Mouse (Mus musculus) erythroblast, embryonic 14.5 days (primary cell): Measurements from ENCODE around the gene Sept5. TPM values are rescaled to one million over a fixed set of nuclear protein-coding genes. Genes with fewer than 3 reads are reported as not detected.

ENCODE experiments used
- H3K27me3 ChIP-seq: 2 replicates; pipeline ENCODE4 v1.6.1; 2012; ENCODE audit warnings: inconsistent platforms; ENCODE audit not compliant: control insufficient read depth
- H3K36me3 ChIP-seq: 2 replicates; pipeline ENCODE4 v1.6.1; 2012; ENCODE audit warnings: mild to moderate bottlenecking, inconsistent platforms; ENCODE audit not compliant: control insufficient read depth
- H3K4me1 ChIP-seq: 2 replicates; pipeline ENCODE4 v1.6.1; 2012; ENCODE audit warnings: inconsistent platforms; ENCODE audit not compliant: control insufficient read depth
- H3K4me3 ChIP-seq: replicated peaks from 2 replicates; pipeline ENCODE3; 2012; ENCODE audit warnings: moderate library complexity, mild to moderate bottlenecking, inconsistent platforms
- H3K9me3 ChIP-seq: 2 replicates; pipeline ENCODE4 v1.6.1; 2012; ENCODE audit warnings: low read length, inconsistent platforms, mixed read lengths; ENCODE audit not compliant: control insufficient read depth
- GATA1 ChIP-seq: IDR thresholded peaks from 2 replicates; pipeline ENCODE4 v1.6.1; 2012; ENCODE audit warnings: low read length, inconsistent platforms, mixed read lengths
- TAL1 ChIP-seq: IDR thresholded peaks from 3 replicates; pipeline ENCODE4 v1.6.1; 2012; ENCODE audit warnings: low read length, inconsistent platforms, mixed read lengths
- polyA plus RNA-seq: library from polyadenylated mRNA; stranded (reverse); fragments of >175 nt; gene quantifications from 2 replicates; pipeline ENCODE4 v1.2.3, GENCODE M21; 2012

Gene Sept5
- polyA plus RNA-seq, 1 experiment = not detected

GRCm38 (mm10) chr16:18636401-18636800 is 6.6 kb upstream of the Sept5 start:
- H3K9me3 ChIP-seq = no peaks in the 10 kb centered on the region; the same call in 1 of the 2 replicates
- H3K4me1 ChIP-seq = no peaks in the 10 kb centered on the region
- H3K4me3 ChIP-seq = no peak overlapping the region
- H3K27me3 ChIP-seq = peaks cover 23% of the 10 kb centered on the region
- H3K36me3 ChIP-seq = no peaks in the 10 kb centered on the region
- TF ChIP-seq GATA1 = no peak
- no peak for TF ChIP-seq TAL1

- H3K36me3 ChIP-seq = no peaks in the 10 kb centered on the region
- no peak for TF ChIP-seq TAL1
- no peak for TF ChIP-seq GATA1
- no peaks in the 10 kb centered on the region; the same call in 1 of the 2 replicates for H3K9me3 ChIP-seq
- H3K27me3 ChIP-seq = peaks cover 49% of the 10 kb centered on the region
- peaks cover 10% of the 10 kb centered on the region for H3K4me1 ChIP-seq
- H3K4me3 ChIP-seq = no peak overlapping the region
These were observed 3.6 kb upstream of the Sept5 start for GRCm38 (mm10) chr16:18633333-18633732.

GRCm38 (mm10) chr16:18632816-18633215 is 3.1 kb upstream of the Sept5 start:
- Histone ChIP-seq H3K9me3 (no peaks in the 10 kb centered on the region; the same call in 1 of the 2 replicates), H3K36me3 (no peaks in the 10 kb centered on the region), H3K4me3 (no peak overlapping the region), H3K27me3 (peaks cover 53% of the 10 kb centered on the region), H3K4me1 (peaks cover 10% of the 10 kb centered on the region)
- TF ChIP-seq TAL1 (no peak), GATA1 (no peak)

- H3K27me3 ChIP-seq = peaks cover 61% of the 10 kb centered on the region
- no peak overlapping the region for H3K4me3 ChIP-seq
- no peaks in the 10 kb centered on the region; the same call in 1 of the 2 replicates for H3K9me3 ChIP-seq
- H3K36me3 ChIP-seq = no peaks in the 10 kb centered on the region
- peaks cover 10% of the 10 kb centered on the region for H3K4me1 ChIP-seq
- TF ChIP-seq GATA1 = no peak
- no peak for TF ChIP-seq TAL1
These were observed 2.3 kb upstream of the Sept5 start for GRCm38 (mm10) chr16:18632059-18632458.

GRCm38 (mm10) chr16:18631141-18631540 is 1.4 kb upstream of the Sept5 start:
- no peak for TF ChIP-seq GATA1
- no peak for TF ChIP-seq TAL1
- Histone ChIP-seq H3K36me3 (no peaks in the 10 kb centered on the region), H3K9me3 (peaks cover 3% of the 10 kb centered on the region), H3K27me3 (peaks cover 68% of the 10 kb centered on the region), H3K4me3 (no peak overlapping the region), H3K4me1 (peaks cover 16% of the 10 kb centered on the region)

GRCm38 (mm10) chr16:18630291-18630690 is 537 bp upstream of the Sept5 start:
- no peak for TF ChIP-seq TAL1
- peaks cover 76% of the 10 kb centered on the region for H3K27me3 ChIP-seq
- H3K4me1 ChIP-seq = peaks cover 18% of the 10 kb centered on the region
- peaks cover 3% of the 10 kb centered on the region for H3K9me3 ChIP-seq
- H3K4me3 ChIP-seq = no peak overlapping the region
- H3K36me3 ChIP-seq = no peaks in the 10 kb centered on the region

- Histone ChIP-seq H3K36me3 (no peaks in the 10 kb centered on the region), H3K9me3 (peaks cover 5% of the 10 kb centered on the region), H3K4me3 (peak overlapping the region; percentile 55), H3K27me3 (peaks cover 90% of the 10 kb centered on the region), H3K4me1 (peaks cover 18% of the 10 kb centered on the region)
- TF ChIP-seq TAL1 (no peak), GATA1 (no peak)
These were observed 810 bp downstream of the Sept5 start for GRCm38 (mm10) chr16:18628948-18629340.

- no peak for TF ChIP-seq TAL1
- no peak for TF ChIP-seq GATA1
- Histone ChIP-seq H3K36me3 (no peaks in the 10 kb centered on the region), H3K4me1 (peaks cover 18% of the 10 kb centered on the region), H3K9me3 (peaks cover 5% of the 10 kb centered on the region; the same call in 1 of the 2 replicates), H3K4me3 (no peak overlapping the region), H3K27me3 (peaks cover 95% of the 10 kb centered on the region)
These were observed 1.4 kb downstream of the Sept5 start for GRCm38 (mm10) chr16:18628206-18628947.

GRCm38 (mm10) chr16:18627163-18627562 is 2.6 kb downstream of the Sept5 start:
- no peaks in the 10 kb centered on the region for H3K36me3 ChIP-seq
- TF ChIP-seq GATA1 = no peak
- no peak for TF ChIP-seq TAL1
- H3K9me3 ChIP-seq = peaks cover 5% of the 10 kb centered on the region; the same call in 1 of the 2 replicates
- H3K27me3 ChIP-seq = peaks cover 98% of the 10 kb centered on the region
- H3K4me3 ChIP-seq = no peak overlapping the region
- H3K4me1 ChIP-seq = peaks cover 18% of the 10 kb centered on the region
